Mouse (Mus musculus): ENCODE results near the gene Fbxo2.

DNA sequence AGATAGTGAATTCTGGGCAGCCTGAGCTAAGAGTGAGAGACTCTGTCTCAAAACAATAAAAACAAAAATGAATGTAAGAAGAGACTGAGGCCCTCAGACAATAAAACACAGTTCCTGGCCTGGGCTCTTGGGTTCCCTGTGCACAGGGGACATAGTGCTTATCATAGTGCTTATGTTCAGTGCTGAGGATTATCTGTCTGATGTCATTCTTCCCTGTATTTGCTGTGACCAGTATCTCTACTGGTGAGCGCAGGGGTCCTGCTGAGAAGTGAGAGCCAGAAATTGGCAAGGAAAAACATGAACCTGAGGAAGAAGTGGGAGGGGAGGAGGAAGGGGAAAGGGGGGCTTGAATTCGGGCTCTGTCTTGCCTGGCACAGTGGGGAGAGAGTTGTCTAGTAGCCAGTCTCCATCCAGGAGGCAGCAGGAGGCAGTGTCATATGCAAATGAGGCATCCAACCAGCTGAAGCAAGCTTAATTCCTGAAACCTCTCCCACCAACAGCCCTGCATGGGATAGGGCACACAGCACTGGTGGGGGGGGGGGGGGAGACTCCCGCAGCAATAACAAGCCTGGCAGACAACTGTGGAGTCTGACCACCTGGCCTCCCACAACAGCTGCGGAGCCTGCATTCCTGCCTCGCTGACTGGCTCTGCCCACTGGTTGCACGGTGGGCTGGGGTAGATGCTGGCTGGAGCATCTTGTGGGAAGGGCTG, 38.3 kb upstream of the Fbxo2 start:
- TF ChIP-seq CTCF (IDR thresholded peaks at IDR 0.05; ENCODE audit: extremely low read depth, insufficient read length, insufficient replicate concordance, low read depth, low read length) (no peak), POLR2A (IDR thresholded peaks at IDR 0.05; ENCODE audit: low read depth, low read length) (no peak)

All from small intestine, adult 2 months (tissue).